7 mouse cellular contexts compared by ENCODE assay signal in the genomic region with DNA sequence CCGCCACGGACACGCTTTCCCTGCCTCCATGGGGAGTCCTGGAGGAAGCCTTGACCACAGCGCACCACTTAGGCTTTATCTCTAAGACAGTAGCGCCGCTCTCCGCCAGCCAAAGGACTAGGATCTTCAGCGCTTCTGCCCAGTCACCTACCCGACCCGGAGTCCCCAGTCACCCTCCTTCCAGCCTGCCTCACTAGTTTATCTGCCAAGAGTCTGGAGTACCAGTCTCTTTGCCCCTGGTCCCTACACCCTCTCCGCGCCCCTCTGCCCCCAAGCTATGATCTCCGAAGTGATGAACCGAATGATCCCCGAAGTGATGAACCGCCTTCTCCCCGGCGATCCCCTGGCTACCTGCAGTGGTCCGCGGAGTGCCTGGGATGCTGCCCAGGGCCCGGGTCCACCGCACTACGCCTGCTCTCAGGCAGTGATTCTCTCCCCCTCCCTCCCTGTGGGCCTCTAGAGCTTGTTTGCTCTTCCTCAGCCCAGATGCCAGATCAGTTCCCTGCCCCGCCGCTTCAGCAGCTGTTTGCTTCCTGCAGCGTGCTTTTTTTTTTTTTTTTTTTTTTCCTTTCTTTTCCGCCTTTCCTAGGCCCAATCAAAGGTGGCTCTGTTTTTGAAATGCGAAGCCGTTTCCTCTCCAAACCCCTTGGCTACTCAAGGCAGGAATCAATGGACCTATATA. TPM values are rescaled to one million over a fixed set of nuclear protein-coding genes. Genes with fewer than 3 reads are reported as not detected.
DNase-seq lines count a peak whose midpoint lies in the region; ATAC-seq and TF ChIP-seq lines count a peak whose summit lies in the region.

A gene (plus strand): TSS at position 592 of the 682 bp plus-strand sequence.

- no peaks in the 10 kb centered on the region for H3K36me3 ChIP-seq in ES-E14 (ENCODE audit: control insufficient read depth, insufficient read depth, low read length, poor library complexity, severe bottlenecking)
- no peaks in the 10 kb centered on the region for H3K36me3 ChIP-seq in hindbrain, postnatal 0 days (ENCODE audit: insufficient read depth, low read length)
- H3K36me3 ChIP-seq in small intestine, adult 2 months (ENCODE audit: control insufficient read depth, insufficient read depth, low read length) = no peaks in the 10 kb centered on the region

- H3K9ac ChIP-seq in ES-E14 (ENCODE audit: insufficient read depth, low read depth, low read length, poor library complexity, severe bottlenecking) = peak within 1 kb of the TSS; percentile 44
- H3K9ac ChIP-seq in hindbrain, postnatal 0 days (replicated peaks; ENCODE audit: low read length) = peak within 1 kb of the TSS; percentile 47

- WGBS in hindbrain, postnatal 0 days = 1% methylated on average over 26 of the region's 29 CpGs
- 4% methylated on average over 29 of the region's 29 CpGs for WGBS in small intestine, adult 2 months

- peak within 1 kb of the TSS; percentile 59 to 61 for H3K4me3 ChIP-seq in ES-E14 (ENCODE audit: insufficient read depth in 1 of 2, low read depth in 1 of 2, low read length in 2 of 2, poor library complexity in 1 of 2, severe bottlenecking in 1 of 2)
- peak within 1 kb of the TSS; percentile 44 for H3K4me3 ChIP-seq in hindbrain, postnatal 0 days (ENCODE audit: low read length)
- peak within 1 kb of the TSS; percentile 49 for H3K4me3 ChIP-seq in small intestine, adult 2 months (ENCODE audit: low read depth, low read length)

- H3K4me2 ChIP-seq in hindbrain, postnatal 0 days (ENCODE audit: low read depth, low read length) = peak within 1 kb of the TSS; percentile 88

- peak; percentile 36 for DNase-seq in CD4-positive, CD25-positive, alpha-beta regulatory T cell, adult 2 months (ENCODE audit: low read depth, low spot score)
- DNase-seq in ES-E14 (ENCODE audit: low read depth, low spot score) = peak; percentile 33
- DNase-seq in hindbrain, postnatal 0 days (ENCODE audit: low spot score) = peak; percentile 81
- peak; percentile 52 to 77 for DNase-seq in left cerebral cortex, postnatal 25 days (ENCODE audit: low spot score in 2 of 2)

- TF ChIP-seq POLR2A in small intestine, adult 2 months (IDR thresholded peaks at IDR 0.05; ENCODE audit: low read depth, low read length) = no peak

- 0 out of 2 replicates have a peak, but pooled peaks have one; percentile 42 for ATAC-seq in erythroid progenitor cell, adult 5-6 weeks (replicated peaks; ENCODE audit: low FRiP score, poor library complexity, severe bottlenecking)
- ATAC-seq in hindbrain, postnatal 0 days = peak; percentile 93
- ATAC-seq in megakaryocyte-erythroid progenitor cell, adult 5-6 weeks (replicated peaks; ENCODE audit: low FRiP score, low TSS enrichment, poor library complexity, severe bottlenecking) = peak; percentile 84

- no peaks in the 10 kb centered on the region for H3K9me3 ChIP-seq in ES-E14 (ENCODE audit: control insufficient read depth, insufficient read depth, low read depth, low read length)
- H3K9me3 ChIP-seq in hindbrain, postnatal 0 days (ENCODE audit: low read length) = no peaks in the 10 kb centered on the region

- in situ Hi-C loops in ES-E14 (cut with MboI; ENCODE audit: low sequenced_read_pairs in 2 of 2, unreplicated experiment in 2 of 2) = no loop called here

- intact Hi-C loops in left cerebral cortex, postnatal 25 days (cut with DNase I) = no loop called here

- H3K27ac ChIP-seq in ES-E14 (ENCODE audit: insufficient read depth, low read depth, low read length, poor library complexity, severe bottlenecking) = no peak within 1 kb of the TSS
- no peak within 1 kb of the TSS for H3K27ac ChIP-seq in hindbrain, postnatal 0 days
- H3K27ac ChIP-seq in small intestine, adult 2 months (ENCODE audit: insufficient read depth, low read depth, low read length) = no peak within 1 kb of the TSS

- H3K27me3 ChIP-seq in hindbrain, postnatal 0 days (ENCODE audit: insufficient read depth, low read length) = no peaks in the 10 kb centered on the region
- H3K27me3 ChIP-seq in small intestine, adult 2 months (ENCODE audit: control insufficient read depth, insufficient read depth, low read length) = peaks cover 3% of the 10 kb centered on the region; the same call in 1 of the 2 replicates

- peak; percentile 70 for TF ChIP-seq CTCF in hindbrain, postnatal 0 days (IDR thresholded peaks at IDR 0.05; ENCODE audit: low read depth)
- no peak for TF ChIP-seq CTCF in small intestine, adult 2 months (IDR thresholded peaks at IDR 0.05; ENCODE audit: extremely low read depth, insufficient read length, insufficient replicate concordance, low read depth, low read length)

- peaks cover 0 to 2% of the 10 kb centered on the region in 2 experiments; a peak in 1 of 4 replicates for H3K4me1 ChIP-seq in ES-E14 (ENCODE audit: control insufficient read depth in 2 of 2, insufficient read depth in 2 of 2, low read length in 2 of 2, poor library complexity in 1 of 2)
- no peaks in the 10 kb centered on the region for H3K4me1 ChIP-seq in hindbrain, postnatal 0 days (ENCODE audit: insufficient read depth, low read length)
- H3K4me1 ChIP-seq in small intestine, adult 2 months (ENCODE audit: control insufficient read depth, insufficient read depth, insufficient read length, low read length) = 0 out of 2 replicates have a peak, but pooled peaks cover 3% of the 10 kb centered on the region

TF ChIP-seq in ES-E14, 5 proteins besides CTCF, POLR2A, EP300 and RAD21:
- no peak for TF ChIP-seq CHD2 (IDR thresholded peaks at IDR 0.05; ENCODE audit: low read depth, low read length)
- TF ChIP-seq ZNF384 (IDR thresholded peaks at IDR 0.05; ENCODE audit: low read depth, low read length) = peak; percentile 92

RNA-seq across cellular contexts. Expression of the gene that starts here (rescaled TPM):
- 0.58 TPM in 1 of 2 replicates, not detected in the other for total RNA-seq in ES-E14 (2012; rRNA removed)
- not detected in 2 replicates for total RNA-seq in erythroid progenitor cell, adult 5-6 weeks (2015; ENCODE audit: low replicate concordance)
- not detected in 2 replicates for total RNA-seq in erythroid progenitor cell, adult 5-6 weeks (2017; ENCODE audit: low replicate concordance)
- total RNA-seq in hindbrain, postnatal 0 days (2014; rRNA removed) = 1.6 and 3.0 TPM in 2 replicates
- 1.6 and 2.1 TPM in 2 replicates for polyA plus RNA-seq in hindbrain, postnatal 0 days (2015; fragmentation: Nextera tagmentation; extraction: Ambion mirVana)
- total RNA-seq in left cerebral cortex, postnatal 25 days (2021) = 10 to 100 TPM; 30.4 to 38.9 TPM
- total RNA-seq in megakaryocyte-erythroid progenitor cell, adult 5-6 weeks (2014; fragmentation: Nextera tagmentation) = not detected in 2 replicates
- not detected in 2 replicates for total RNA-seq in megakaryocyte-erythroid progenitor cell, adult 5-6 weeks (2017)
- not detected in 2 replicates for polyA plus RNA-seq in small intestine, adult 2 months (2012; rRNA removed)

Comparison
In these comparisons a context has a peak if more than half of its experiments do, and no peak if none do; other contexts are left out.
1. Peak in DNase-seq, H3K4me3 ChIP-seq and H3K9ac ChIP-seq in ES-E14; RNA of the gene not detected or under 1 TPM.
2. Peak in ATAC-seq in erythroid progenitor cell, adult 5-6 weeks; RNA of the gene not detected or under 1 TPM.
3. Peak in ATAC-seq in megakaryocyte-erythroid progenitor cell, adult 5-6 weeks; RNA of the gene not detected or under 1 TPM.
4. ATAC-seq: peak in every context shown above with its lines; median percentile 93 in hindbrain, postnatal 0 days; 84 in megakaryocyte-erythroid progenitor cell, adult 5-6 weeks; 42 in erythroid progenitor cell, adult 5-6 weeks.